Mouse (Mus musculus) G1E-ER4 (cell line): ENCODE data around the gene Epb41l4b. TPM values are rescaled to one million over a fixed set of nuclear protein-coding genes. Genes with fewer than 3 reads are reported as not detected.

Source experiments
- GATA1 ChIP-seq: IDR thresholded peaks from one replicate; pipeline ENCODE4 v1.8.0; 2012; ENCODE audit warnings: low read length, inconsistent platforms
- polyA plus RNA-seq: library from polyadenylated mRNA; stranded (reverse); fragments of >175 nt; gene quantifications from 2 replicates; pipeline ENCODE4 v1.2.3, GENCODE M21; 2012

Gene Epb41l4b
- not detected in 2 replicates for polyA plus RNA-seq

DNA sequence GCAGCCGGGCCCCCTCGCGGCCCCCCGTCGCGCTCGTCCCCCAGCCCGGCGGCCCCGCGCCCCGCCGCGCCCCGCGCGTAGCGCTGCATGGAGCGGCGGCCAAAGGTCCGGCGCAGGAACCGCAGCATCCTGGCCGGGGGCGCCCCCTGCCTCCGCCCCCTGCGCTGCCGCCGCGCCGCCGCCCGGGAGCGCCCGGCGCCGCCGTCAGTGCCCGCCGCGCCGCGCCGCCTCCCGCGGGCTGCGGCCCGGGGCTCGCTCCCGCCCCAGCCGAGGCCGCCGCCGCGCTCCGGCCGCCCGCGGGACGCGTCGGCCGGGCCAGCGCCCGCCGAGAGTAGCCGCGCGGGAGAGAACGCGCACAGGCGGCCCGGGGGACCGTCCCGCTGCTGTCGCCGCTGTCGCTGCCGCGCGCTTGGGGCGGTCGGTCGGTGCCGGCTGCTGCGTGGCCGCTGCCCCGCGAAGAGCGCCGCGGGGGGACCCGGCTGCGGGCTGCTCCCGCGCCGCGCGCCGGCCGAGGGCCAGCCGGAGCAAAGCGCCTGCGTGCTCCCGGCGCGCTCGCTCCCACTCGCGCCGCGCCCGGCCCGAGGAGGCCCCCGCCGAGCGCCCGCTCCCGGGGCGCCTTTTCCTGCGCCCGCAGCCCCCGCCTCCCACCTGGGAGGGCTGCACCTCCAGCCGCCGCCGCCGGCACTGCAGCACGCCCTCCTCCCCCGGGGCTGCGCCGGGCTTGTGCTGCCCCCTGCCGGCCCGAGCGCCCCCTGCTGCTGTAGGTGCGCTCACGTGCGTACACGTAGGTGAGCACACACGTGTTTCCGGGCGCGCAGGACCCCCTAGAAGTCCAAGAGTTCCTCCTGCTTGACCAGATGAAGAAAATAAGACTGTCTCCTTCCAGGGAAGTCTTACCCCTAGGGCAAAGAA, at the start of gene Epb41l4b:
TSS of gene Epb41l4b (minus strand) at position 412 of the 912 bp plus-strand sequence.
- TF ChIP-seq GATA1: no peak

DNA sequence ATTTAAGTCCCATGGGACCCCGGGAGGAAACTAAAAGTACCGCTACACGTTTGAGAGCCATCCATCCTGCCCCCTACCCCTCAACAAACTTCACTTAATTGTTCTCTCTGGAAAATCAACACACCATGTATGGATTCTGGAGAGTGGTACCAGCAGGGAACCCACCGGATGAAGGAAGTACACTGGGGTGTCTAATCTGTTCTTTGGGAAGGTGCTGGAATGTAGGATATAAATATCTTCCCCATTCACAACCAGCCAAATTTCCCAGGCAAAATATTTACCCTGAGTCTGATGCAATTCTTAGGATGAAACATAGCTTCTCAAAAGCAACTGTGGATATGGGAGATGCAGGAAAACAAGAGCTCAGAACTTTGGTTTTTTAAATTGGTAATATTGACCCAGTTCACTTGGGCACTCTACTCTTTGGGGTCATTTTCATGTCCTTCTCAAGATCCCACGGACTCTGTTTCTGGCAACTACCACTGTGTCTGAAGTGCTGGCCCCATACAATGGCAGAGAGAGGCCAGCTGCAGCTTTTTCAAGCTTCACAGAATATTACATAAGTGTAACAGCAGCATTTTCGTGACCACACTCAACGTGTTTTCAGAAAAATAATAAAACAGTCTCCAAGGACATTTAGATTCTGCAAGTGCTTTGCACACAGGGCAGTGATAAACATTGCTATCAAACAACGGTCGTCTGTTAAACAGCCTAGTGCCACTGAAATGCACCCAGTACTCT, 48.5 kb upstream of the Epb41l4b start:
- no peak for TF ChIP-seq GATA1

DNA sequence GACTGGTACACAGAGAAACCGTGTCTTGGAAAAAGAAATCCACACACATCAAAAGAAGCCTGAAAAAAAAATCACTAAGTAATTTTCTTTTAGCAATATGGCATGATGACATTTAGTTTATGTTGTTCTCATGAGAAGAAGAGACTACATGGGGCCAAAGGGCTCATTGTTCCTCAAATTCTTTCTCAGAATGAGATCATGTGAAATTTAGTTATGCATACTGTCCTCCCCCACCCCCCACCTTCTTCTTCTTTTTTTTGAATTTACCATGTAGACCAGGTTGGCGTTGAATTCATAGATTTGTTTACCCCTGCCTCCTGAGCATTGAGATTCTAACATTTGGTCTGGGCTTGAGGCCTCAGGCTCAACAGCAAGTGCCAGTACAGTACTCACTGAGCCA, 46.6 kb upstream of the Epb41l4b start:
- TF ChIP-seq GATA1: no peak

DNA sequence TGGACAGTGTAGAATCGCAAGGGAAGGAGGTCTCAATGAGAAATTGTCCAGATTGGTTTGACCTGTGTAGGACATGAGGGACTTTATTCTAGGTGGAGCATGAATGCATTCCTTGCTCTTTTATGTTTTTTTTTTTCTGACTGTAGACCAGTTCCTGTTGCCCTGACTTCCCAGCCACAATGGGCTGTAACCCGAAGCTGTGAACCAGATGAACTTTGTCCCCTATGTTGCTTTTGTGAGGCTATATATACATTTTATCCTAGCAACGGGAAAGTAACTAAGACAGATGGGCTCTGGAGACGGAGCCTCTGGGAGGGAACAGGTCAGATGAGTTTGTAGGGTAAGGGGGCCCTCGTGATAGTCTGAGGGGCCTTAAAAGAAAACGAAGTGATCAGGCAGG, 42.8 kb upstream of the Epb41l4b start:
- no peak for TF ChIP-seq GATA1

DNA sequence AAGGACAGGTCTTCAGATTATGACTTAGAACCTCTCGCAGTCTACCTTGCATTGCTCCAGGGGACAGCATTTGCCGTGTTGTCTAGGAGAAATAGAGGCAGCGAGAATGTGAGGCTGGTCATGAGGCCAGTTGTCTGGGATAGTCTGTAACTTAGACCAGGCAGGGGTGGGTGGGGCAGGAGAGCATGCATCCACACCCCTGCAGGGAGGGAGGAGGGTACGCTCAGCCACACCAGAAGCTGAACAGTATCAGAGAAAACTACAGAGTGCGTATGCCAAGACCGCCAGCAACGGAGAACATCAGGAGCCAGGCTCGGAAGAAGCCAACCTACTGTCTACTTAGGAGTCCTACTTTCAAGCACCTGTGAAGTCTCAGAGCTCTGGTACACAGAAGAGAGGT, 42.2 kb upstream of the Epb41l4b start:
- TF ChIP-seq GATA1: no peak

DNA sequence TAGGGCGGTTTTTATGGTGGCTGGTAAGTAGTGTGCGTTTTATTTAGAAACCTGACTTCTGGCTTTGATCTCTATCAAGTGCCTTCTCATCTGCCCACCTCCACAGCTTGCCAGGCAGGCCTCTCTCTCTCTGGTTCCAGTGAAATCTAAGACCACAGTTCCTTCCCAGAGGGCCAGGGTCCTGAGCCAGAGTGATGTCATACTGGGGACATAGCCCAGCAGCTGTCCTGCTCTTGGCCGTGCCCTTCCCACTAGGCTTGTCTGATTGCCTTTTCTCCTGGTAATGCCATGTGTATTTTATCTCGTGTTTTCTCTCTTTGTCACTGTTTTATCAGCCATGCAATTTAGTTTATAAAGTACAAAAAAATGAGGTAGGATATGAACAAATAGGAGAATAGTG, 40.3 kb upstream of the Epb41l4b start:
- no peak for TF ChIP-seq GATA1

DNA sequence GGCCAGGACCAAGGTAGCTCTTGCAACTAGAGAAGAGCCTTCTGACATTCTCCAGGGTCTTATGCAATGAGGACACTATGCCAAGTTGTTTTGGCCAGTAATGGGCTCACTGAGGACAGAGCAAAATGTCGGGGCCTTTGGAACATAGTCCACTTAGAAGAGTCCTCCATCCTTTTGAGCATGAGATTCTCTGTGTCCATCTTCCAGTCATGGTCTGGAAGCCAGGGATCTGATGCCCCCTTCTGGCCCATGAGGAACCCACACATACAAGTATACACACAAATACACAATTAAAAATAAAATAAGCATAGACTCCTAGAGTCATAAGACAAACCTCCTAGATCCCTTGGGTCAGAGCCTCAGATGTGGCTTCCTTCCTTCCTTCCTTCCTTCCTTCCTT, 38.3 kb upstream of the Epb41l4b start:
- no peak for TF ChIP-seq GATA1

DNA sequence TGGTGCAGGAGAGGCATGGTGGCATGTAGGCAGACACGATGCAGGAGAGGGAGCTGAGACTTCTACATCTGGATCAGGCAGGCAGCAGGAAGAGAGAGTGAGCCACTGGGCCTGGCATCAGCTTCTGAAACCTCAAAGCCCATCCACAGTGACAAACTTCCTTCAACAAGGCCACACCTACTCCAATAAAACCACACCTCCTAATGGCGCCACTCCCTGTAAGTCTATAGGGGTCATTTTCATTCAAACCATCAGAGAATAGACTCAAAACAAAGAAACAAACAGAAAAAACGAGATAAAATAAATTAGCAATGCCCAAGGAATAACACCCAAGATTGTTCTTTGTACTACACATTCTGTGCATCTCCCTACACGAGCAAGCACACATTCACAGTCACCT, 35.6 kb upstream of the Epb41l4b start:
- TF ChIP-seq GATA1: no peak

DNA sequence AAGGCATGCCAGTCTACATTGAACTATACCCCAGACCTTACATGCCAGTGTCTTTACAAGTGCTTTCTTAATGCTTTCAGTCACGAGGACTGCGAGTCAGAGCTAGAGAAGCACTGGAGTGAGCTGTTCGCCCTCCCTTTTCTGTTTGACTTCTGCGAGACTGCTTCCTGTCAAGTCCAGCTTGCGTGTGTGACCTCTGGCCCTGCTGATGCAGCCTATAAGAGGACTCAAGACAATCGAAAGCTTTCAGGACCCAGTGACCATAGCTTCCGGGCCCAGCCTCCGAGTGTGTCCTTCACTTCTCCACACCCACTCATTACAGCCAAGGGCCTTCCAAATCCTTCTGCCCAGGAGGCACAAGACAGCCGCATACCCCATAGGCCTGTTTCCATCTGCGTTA, 32.1 kb upstream of the Epb41l4b start:
- no peak for TF ChIP-seq GATA1

DNA sequence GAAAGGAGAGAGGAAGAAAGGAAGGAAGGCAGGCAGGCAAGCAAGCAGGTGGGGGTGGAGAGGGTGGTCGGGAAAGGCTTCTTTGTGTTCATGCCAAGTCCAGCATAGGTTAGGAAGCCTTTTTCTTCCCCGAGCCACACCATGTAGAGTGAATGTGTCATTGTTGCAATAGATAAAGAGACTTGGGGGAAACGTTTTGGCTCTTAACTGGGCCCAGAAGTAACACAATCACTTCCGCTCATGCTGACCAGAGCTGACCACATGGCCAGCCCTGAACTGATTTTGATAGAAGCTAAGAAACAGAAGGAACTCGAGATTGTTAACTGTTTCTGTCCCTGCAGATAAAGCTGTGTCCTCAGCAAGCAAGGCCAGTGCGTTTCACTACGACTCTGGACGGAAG, 29.6 kb upstream of the Epb41l4b start:
- TF ChIP-seq GATA1: no peak

DNA sequence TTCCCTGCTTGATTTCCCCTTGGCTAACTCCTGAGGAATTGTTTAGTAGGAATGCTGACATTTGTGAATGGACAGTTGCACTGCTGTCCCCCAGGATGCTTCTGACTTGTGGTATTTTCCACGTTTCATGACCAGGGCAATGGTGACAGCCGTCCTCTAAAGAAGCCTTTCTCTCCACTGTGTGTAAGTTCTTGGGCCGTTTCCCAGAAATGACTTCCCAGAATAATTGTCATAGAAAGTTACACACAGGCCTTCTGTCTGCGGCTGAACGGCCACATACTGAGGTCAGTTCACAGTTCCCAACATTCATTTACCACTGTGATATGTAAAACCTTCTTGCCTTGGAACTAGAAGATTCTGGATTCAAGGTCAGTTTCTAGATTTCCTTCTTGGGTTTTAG, 28.6 kb upstream of the Epb41l4b start:
- no peak for TF ChIP-seq GATA1

DNA sequence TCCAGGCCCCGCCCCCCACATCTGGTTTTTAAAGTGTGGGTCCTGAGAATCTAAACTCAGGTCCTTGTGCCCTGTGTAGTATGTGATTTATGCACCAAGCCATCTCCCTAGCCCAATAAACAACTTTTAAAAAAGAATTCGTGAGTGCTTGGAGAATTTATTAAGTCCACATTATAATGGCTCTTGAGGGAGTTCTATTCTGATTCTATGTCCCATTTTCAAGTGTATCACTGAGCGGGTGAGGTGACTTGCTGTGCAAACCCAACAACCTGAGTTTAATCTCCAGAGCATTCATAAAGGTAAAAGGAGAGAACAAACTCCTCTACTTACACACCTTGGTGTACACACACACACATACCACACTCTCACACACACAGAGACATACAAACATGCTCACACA, 25.4 kb upstream of the Epb41l4b start:
- no peak for TF ChIP-seq GATA1

DNA sequence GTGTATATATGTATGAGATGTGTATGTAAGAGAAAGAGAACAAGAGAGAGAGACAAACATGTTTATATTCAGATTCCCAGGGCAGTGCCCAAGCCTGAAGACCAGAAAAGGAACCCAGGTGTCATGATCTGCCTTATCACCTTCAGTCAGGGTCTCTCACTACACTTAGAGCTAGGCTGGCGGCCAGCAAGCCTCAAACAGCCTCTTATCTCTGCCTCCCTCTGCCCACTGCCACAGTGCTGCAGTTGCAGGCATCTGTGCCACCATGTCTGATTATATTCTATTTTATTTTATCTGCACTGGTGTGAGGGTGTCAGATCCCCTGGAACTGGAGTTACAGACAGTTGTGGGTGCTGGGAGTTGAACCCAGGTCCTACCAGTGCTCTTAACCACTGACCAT, 25.0 kb upstream of the Epb41l4b start:
- TF ChIP-seq GATA1: no peak

DNA sequence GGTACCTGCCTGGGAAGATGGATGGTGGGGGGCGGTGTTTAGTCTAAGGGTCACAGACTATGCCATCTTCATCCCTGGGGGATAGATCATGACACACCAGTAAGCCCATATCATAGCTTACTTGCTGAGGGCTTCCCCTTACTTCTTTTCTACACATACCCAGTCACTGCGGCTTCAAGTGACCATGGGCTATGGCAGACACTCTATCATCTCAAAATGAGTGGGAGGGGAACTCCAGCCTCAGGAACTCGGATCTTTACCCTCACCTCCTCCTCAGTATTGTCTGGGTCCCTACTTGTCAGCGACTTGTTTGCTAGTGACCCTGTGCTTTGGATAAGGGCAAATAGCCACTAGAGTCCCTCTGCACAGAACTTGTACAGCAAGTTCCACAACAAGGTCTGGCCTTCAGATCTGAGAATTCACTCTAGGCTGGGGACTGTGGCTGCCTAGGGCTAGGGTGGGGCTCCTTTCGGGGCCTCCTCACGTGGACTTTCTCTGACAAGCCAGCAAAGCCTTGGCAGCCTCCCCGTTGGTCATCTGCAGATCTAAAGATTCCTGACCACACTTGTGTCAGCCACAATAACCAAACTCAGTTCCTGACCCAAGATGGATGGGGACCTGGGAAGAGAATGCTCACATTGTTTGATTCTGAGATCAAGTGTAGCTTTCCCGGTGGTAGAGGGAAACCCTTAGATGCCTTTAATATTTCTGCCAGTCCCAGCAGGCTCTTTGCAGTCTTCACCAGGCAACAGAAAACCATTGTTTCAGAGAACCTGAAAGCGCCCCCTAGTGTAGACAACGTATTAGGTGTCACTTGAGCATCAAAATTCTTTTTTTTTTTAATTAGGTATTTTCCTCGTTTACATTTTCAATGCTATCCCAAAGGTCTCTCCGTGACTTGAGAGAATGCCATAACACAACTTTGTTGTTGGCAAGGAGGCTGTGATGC, 24.0 kb upstream of the Epb41l4b start:
- no peak for TF ChIP-seq GATA1

DNA sequence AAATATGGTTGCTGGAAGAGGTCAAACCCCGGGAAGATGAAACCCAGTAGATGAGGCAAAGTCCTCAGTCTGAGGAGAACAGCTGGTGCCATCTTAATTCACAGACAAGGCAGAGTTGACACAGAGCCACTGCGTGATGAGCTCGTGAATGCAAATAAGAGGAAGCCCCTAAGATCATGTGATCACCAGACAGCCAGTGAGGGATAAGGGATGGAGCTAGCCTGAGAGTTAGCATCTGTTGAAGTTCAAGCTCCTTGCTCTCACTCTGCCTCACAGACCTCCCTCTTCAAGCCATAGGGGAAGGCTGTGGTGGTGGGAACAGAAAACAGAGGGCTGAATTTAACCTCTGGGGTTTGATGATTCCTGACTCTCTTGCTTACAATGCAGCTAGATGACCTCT, 22.4 kb upstream of the Epb41l4b start:
- TF ChIP-seq GATA1: no peak

DNA sequence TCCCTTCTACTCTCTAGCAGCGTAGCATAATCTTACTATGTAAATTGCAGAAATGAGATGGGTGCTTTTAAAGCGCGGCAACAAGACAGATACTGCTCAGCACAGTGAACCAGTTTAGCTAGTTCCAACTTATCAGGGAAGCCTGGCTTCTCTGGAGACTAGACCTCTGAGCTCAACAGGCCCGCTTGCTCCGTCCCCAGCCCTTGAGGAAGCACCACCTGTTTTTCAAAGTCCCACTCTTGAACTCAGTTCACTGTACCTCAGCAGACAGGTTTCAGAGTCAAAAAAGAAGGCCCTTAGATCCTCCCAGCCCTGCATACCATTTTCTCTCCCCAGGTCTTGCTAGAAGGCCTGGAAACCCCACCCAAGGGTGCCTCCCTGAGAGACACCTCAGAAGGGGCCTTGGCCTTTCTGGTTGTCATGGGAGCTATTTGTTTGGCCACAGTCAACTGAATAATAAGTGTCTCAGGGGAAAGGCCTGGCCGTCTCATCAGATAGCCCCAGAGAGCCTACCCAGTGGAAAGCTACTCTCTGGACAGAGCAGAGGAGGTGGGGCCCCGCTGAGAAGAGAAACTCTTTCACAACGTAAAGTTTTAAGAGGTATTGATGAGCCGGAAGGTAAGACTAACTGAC, 21.5 kb upstream of the Epb41l4b start:
- no peak for TF ChIP-seq GATA1
